Mouse (Mus musculus) CH12.LX (cell line): ENCODE measurements around the gene Sall4.

Source experiments
- BHLHE40 ChIP-seq: IDR thresholded peaks from 2 replicates; pipeline ENCODE4 v1.6.1; 2011; ENCODE audit warnings: mild to moderate bottlenecking, low read depth, low read length, improper control_type of control experiment
- EP300 ChIP-seq: IDR thresholded peaks from 2 replicates; pipeline ENCODE4 v1.6.1; 2011; ENCODE audit warnings: low read length, improper control_type of control experiment
- MAFK ChIP-seq: IDR thresholded peaks from 2 replicates; pipeline ENCODE4 v1.6.1; 2011; ENCODE audit warnings: low read length, improper control_type of control experiment; ENCODE audit not compliant: insufficient replicate concordance
- MYC ChIP-seq: IDR thresholded peaks from 2 replicates; pipeline ENCODE4 v1.6.1; 2011; ENCODE audit warnings: low read depth, mild to moderate bottlenecking, improper control_type of control experiment, low read length
- POLR2A ChIP-seq: IDR thresholded peaks from 2 replicates; pipeline ENCODE4 v1.6.1; 2011; ENCODE audit warnings: low read depth, mild to moderate bottlenecking, improper control_type of control experiment, low read length
- TBP ChIP-seq: conservative IDR thresholded peaks from 2 replicates; pipeline ENCODE4 v1.6.1; 2011; ENCODE audit warnings: low read depth, low read length, improper control_type of control experiment
- ZKSCAN1 ChIP-seq: IDR thresholded peaks from 2 replicates; pipeline ENCODE4 v1.6.1; 2012; ENCODE audit warnings: low read depth, inconsistent platforms, low read length, improper control_type of control experiment, borderline replicate concordance

- no peak for TF ChIP-seq POLR2A
- no peak for TF ChIP-seq MYC
- no peak for TF ChIP-seq MAFK
- TF ChIP-seq BHLHE40: no peak
- no peak for TF ChIP-seq ZKSCAN1
- TF ChIP-seq TBP: no peak
- TF ChIP-seq EP300: no peak
Measured at GRCm38 (mm10) chr2:168742059-168742627, 25.6 kb downstream of the Sall4 start, which contains the start of gene Atp9a.
